Mouse (Mus musculus): ENCODE results near the gene Cnga3. TPM values are rescaled to one million over a fixed set of nuclear protein-coding genes. Genes with fewer than 3 reads are reported as not detected.

The Cnga3 gene
- total and polyA plus RNA-seq, 3 experiments: 0.08 to 0.36 (median 0.30) TPM

DNA sequence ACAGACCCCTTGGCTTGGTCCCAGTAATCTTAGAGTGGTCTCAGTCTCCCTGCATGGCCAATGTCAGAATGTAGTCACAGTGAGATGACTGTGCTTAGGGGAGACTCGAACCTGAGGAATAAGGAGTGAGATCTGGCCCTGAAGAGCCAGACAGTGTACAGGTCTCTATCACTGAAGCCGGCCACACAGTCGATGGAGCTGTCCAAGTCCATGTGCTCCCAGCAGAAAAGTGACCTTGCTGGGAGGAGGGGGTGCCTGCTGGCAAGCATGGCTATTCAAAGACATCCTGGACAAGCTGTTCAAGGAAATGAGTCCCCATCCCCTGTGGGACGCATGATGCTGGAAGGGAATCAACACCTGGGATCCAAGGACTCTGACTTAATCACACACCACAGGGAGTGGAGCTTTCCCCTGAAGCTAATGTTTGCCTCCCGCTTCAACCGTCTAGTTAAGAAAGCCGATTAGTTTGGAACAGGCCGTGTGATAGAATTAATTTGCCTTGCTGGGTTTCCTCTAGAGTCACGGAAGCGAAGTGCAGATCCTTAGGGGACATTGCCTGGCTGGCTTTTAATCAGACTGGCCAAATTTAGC, 24.9 kb downstream of the Cnga3 start:
- dilution Hi-C loops (cut with MboI; ENCODE audit: extremely low pct_ligation_motif_present, extremely low pct_unique_long_range_greater_than_20kb, low sequenced_read_pairs) (no loop called here), in situ Hi-C loops (cut with MboI; ENCODE audit: low pct_ligation_motif_present, low pct_unique_long_range_greater_than_20kb, low sequenced_read_pairs) (loop anchor here (25.0 kb wide), 1 partner anchor 327 kb away; no protein-coding TSS in a partner anchor)
- Histone ChIP-seq H3K9me3 (replicated peaks; ENCODE audit: low read length) (no peaks in the 10 kb centered on the region), H3K79me2 (replicated peaks; ENCODE audit: control insufficient read depth, extremely low read depth, insufficient read depth, poor library complexity, severe bottlenecking) (no peaks in the 10 kb centered on the region), H3K36me3 (replicated peaks in 1 of 2; ENCODE audit: control insufficient read depth in 1 of 2, insufficient read depth in 1 of 2, low read length in 1 of 2) (no peaks in the 10 kb centered on the region), H3K27ac (ENCODE audit: insufficient read depth, low read depth) (no peak overlapping the region), H3K4me1 (ENCODE audit: control insufficient read depth in 1 of 2, insufficient read depth in 2 of 2) (no peaks in the 10 kb centered on the region), H3K4me2 (ENCODE audit: insufficient read depth, low read depth, poor library complexity, severe bottlenecking) (no peak overlapping the region), H3K9ac (ENCODE audit: insufficient read depth, low read depth) (no peak overlapping the region), H3K27me3 (replicated peaks) (no peaks in the 10 kb centered on the region), H3K4me3 (replicated peaks in 1 of 3; ENCODE audit: low read depth in 2 of 3, low read length in 2 of 3, poor library complexity in 1 of 3) (no peak overlapping the region)
- TF ChIP-seq ZKSCAN1 (IDR thresholded peaks at IDR 0.05; ENCODE audit: borderline replicate concordance, low read depth, low read length) (no peak), E2F4 (IDR thresholded peaks at IDR 0.05; ENCODE audit: insufficient replicate concordance, low read depth, low read length) (no peak), CTCF (conservative IDR thresholded peaks at IDR 0.05 in 1 of 2, IDR thresholded peaks at IDR 0.05 in 1 of 2; ENCODE audit: low read depth in 2 of 2, low read length in 2 of 2) (no peak), KAT2A (IDR thresholded peaks at IDR 0.05; ENCODE audit: insufficient replicate concordance, low read length) (no peak), JUN (IDR thresholded peaks at IDR 0.05; ENCODE audit: insufficient read depth, low read depth, low read length) (no peak), MEF2A (IDR thresholded peaks at IDR 0.05; ENCODE audit: borderline replicate concordance, low read depth, low read length) (no peak), RAD21 (IDR thresholded peaks at IDR 0.05; ENCODE audit: low read depth, low read length) (no peak), SMC3 (IDR thresholded peaks at IDR 0.05; ENCODE audit: low read depth, low read length) (no peak), ZNF384 (IDR thresholded peaks at IDR 0.05; ENCODE audit: low read depth, low read length) (no peak), BHLHE40 (IDR thresholded peaks at IDR 0.05; ENCODE audit: low read depth, low read length) (no peak), TBP (conservative IDR thresholded peaks at IDR 0.05; ENCODE audit: low read depth, low read length) (no peak), ZMIZ1 (IDR thresholded peaks at IDR 0.05; ENCODE audit: low read depth, low read length) (no peak)
- no peak for DNase-seq (ENCODE audit: extremely low read depth)

DNA sequence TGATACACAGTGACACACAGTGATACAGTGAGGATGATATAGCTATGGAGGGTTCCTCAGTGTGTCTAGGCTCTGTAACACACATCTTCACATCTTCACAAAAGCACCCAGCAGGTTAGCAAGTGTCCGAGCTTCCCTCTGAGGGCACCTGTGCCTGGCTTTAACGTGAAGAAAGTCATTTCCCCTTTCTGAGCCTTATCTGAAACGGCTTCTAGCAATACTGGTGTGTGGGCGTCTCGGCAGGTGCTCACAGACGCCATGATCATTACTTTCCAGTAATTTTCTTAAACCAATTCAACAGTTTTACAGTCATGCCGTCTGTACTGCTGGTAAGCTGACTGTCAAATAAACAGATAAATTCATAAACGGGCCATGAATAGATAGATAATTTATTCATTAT, 28.0 kb downstream of the Cnga3 start:
- DNase-seq (ENCODE audit: extremely low read depth): peak; percentile 18
- no peaks in the 10 kb centered on the region for H3K36me3 ChIP-seq (replicated peaks in 1 of 2; ENCODE audit: control insufficient read depth in 1 of 2, insufficient read depth in 1 of 2, low read length in 1 of 2)
- no peaks in the 10 kb centered on the region for H3K27me3 ChIP-seq (replicated peaks)
- no peaks in the 10 kb centered on the region for H3K79me2 ChIP-seq (replicated peaks; ENCODE audit: control insufficient read depth, extremely low read depth, insufficient read depth, poor library complexity, severe bottlenecking)
- TF ChIP-seq E2F4 (IDR thresholded peaks at IDR 0.05; ENCODE audit: insufficient replicate concordance, low read depth, low read length): no peak
- no peak for TF ChIP-seq ZNF384 (IDR thresholded peaks at IDR 0.05; ENCODE audit: low read depth, low read length)
- TF ChIP-seq RCOR1 (conservative IDR thresholded peaks at IDR 0.05; ENCODE audit: low read depth, low read length): no peak
- no peak for TF ChIP-seq ZMIZ1 (IDR thresholded peaks at IDR 0.05; ENCODE audit: low read depth, low read length)
- no peak for TF ChIP-seq MAZ (IDR thresholded peaks at IDR 0.05; ENCODE audit: low read depth, low read length)
- no peak overlapping the region for H3K4me3 ChIP-seq (replicated peaks in 1 of 3; ENCODE audit: low read depth in 2 of 3, low read length in 2 of 3, poor library complexity in 1 of 3)
- no peak overlapping the region for H3K4me2 ChIP-seq (ENCODE audit: insufficient read depth, low read depth, poor library complexity, severe bottlenecking)
- dilution Hi-C loops (cut with MboI; ENCODE audit: extremely low pct_ligation_motif_present, extremely low pct_unique_long_range_greater_than_20kb, low sequenced_read_pairs): no loop called here
- H3K4me1 ChIP-seq (ENCODE audit: control insufficient read depth in 1 of 2, insufficient read depth in 2 of 2): no peaks in the 10 kb centered on the region
- H3K9ac ChIP-seq (ENCODE audit: insufficient read depth, low read depth): no peak overlapping the region
- in situ Hi-C loops (cut with MboI; ENCODE audit: low pct_ligation_motif_present, low pct_unique_long_range_greater_than_20kb, low sequenced_read_pairs): loop anchor here (10.0 to 25.0 kb wide), 2 partner anchors 330 to 457 kb away; no protein-coding TSS in a partner anchor
- no peaks in the 10 kb centered on the region for H3K9me3 ChIP-seq (replicated peaks; ENCODE audit: low read length)
- H3K27ac ChIP-seq (ENCODE audit: insufficient read depth, low read depth): no peak overlapping the region
